Mouse (Mus musculus) MEL (cell line): Measurements from ENCODE around the gene Lrrfip2. TPM values are rescaled to one million over a fixed set of nuclear protein-coding genes. Genes with fewer than 3 reads are reported as not detected.
A peak's percentile ranks its signal among the peaks of the same experiment; 100 is the strongest.

Source experiments
- DNase-seq: peaks from one replicate; pipeline ENCODE4 v3.0.0; 2011; ENCODE audit warnings: low read depth, low spot score
- H3K27ac ChIP-seq: 2 replicates; pipeline ENCODE4 v1.5.1; 2012; ENCODE audit warnings: low read depth, mild to moderate bottlenecking, control low read depth, low read length, moderate library complexity; ENCODE audit not compliant: control insufficient read depth
- H3K27me3 ChIP-seq, 2 experiments: fragments of 150-350 bp in 1 of 2; sonication (generic) in 1 of 2; 2 replicates each; pipeline ENCODE4 v1.6.1; 2012; ENCODE audit warnings: low read length in 2 of 2, mild to moderate bottlenecking in 2 of 2, improper control_type of control experiment in 1 of 2, moderate library complexity in 1 of 2; ENCODE audit not compliant: insufficient read depth in 2 of 2, control insufficient read depth in 1 of 2
- H3K36me3 ChIP-seq, 2 experiments: 2 replicates each; pipeline ENCODE4 v1.6.1; 2012 to 2014; ENCODE audit warnings: low read length in 2 of 2, improper control_type of control experiment in 1 of 2, inconsistent platforms in 1 of 2, mild to moderate bottlenecking in 1 of 2; ENCODE audit not compliant: insufficient read depth in 2 of 2, control insufficient read depth in 1 of 2
- H3K4me1 ChIP-seq, 2 experiments: fragments of 150-350 bp in 1 of 2; sonication (generic) in 1 of 2; 2 replicates each; pipeline ENCODE4 v1.6.1; 2012; ENCODE audit warnings: low read length in 2 of 2, improper control_type of control experiment in 1 of 2, mild to moderate bottlenecking in 1 of 2; ENCODE audit not compliant: insufficient read depth in 2 of 2, control insufficient read depth in 1 of 2
- H3K4me3 ChIP-seq, 2 experiments: fragments of 150-350 bp in 1 of 2; sonication (generic) in 1 of 2; 2 replicates each; pipeline ENCODE4 v1.5.1; 2012; ENCODE audit warnings: low read depth in 2 of 2, low read length in 2 of 2, mild to moderate bottlenecking in 2 of 2, moderate library complexity in 2 of 2, control low read depth in 1 of 2, improper control_type of control experiment in 1 of 2; ENCODE audit not compliant: control insufficient read depth in 1 of 2, insufficient read depth in 1 of 2
- H3K79me2 ChIP-seq: 2 replicates; pipeline ENCODE4 v1.6.1; 2012; ENCODE audit warnings: mild to moderate bottlenecking, low read length, moderate library complexity; ENCODE audit not compliant: control insufficient read depth, poor library complexity, insufficient read depth
- H3K9ac ChIP-seq: 2 replicates; pipeline ENCODE4 v1.6.1; 2012; ENCODE audit warnings: low read depth, mild to moderate bottlenecking, control low read depth, low read length, moderate library complexity; ENCODE audit not compliant: control insufficient read depth, poor library complexity, severe bottlenecking
- H3K9me3 ChIP-seq: fragments of 150-350 bp; sonication (generic); replicated peaks from 2 replicates; pipeline ENCODE4 v1.6.1; 2012; ENCODE audit warnings: mild to moderate bottlenecking, low read length, improper control_type of control experiment, moderate library complexity; ENCODE audit not compliant: insufficient read depth
- CTCF ChIP-seq, 3 experiments: IDR thresholded peaks in 2 of 3; conservative IDR thresholded peaks in 1 of 3; 2 replicates each; pipeline ENCODE4 v1.5.1; 2011 to 2012; ENCODE audit warnings: low read length in 3 of 3, low read depth in 2 of 3, mild to moderate bottlenecking in 2 of 3, improper control_type of control experiment in 1 of 3, inconsistent platforms in 1 of 3, mixed read lengths in 1 of 3, moderate library complexity in 1 of 3; ENCODE audit not compliant: control insufficient read depth in 1 of 3, insufficient read depth in 1 of 3, poor library complexity in 1 of 3, severe bottlenecking in 1 of 3
- E2F4 ChIP-seq: IDR thresholded peaks from 2 replicates; pipeline ENCODE4 v1.6.1; 2011; ENCODE audit warnings: low read depth, low read length, improper control_type of control experiment, borderline replicate concordance
- EP300 ChIP-seq, 2 experiments: IDR thresholded peaks; 2 replicates each; pipeline ENCODE4 v1.6.1; 2011; ENCODE audit warnings: improper control_type of control experiment in 2 of 2, low read length in 2 of 2, low read depth in 1 of 2, mild to moderate bottlenecking in 1 of 2
- ETS1 ChIP-seq: IDR thresholded peaks from 2 replicates; pipeline ENCODE4 v1.6.1; 2012; ENCODE audit warnings: low read depth, mild to moderate bottlenecking, inconsistent platforms, low read length, improper control_type of control experiment, moderate library complexity
- GABPA ChIP-seq: IDR thresholded peaks from 2 replicates; pipeline ENCODE4 v1.6.1; 2012; ENCODE audit warnings: low read depth, mild to moderate bottlenecking, inconsistent platforms, low read length, improper control_type of control experiment, moderate library complexity
- JUND ChIP-seq: IDR thresholded peaks from 2 replicates; pipeline ENCODE4 v1.6.1; 2011; ENCODE audit warnings: low read depth, mild to moderate bottlenecking, improper control_type of control experiment, low read length
- MAX ChIP-seq: IDR thresholded peaks from 2 replicates; pipeline ENCODE4 v1.6.1; 2011; ENCODE audit warnings: low read length, improper control_type of control experiment
- MAZ ChIP-seq: IDR thresholded peaks from 2 replicates; pipeline ENCODE4 v1.6.1; 2012; ENCODE audit warnings: low read depth, mild to moderate bottlenecking, inconsistent platforms, low read length, improper control_type of control experiment
- MEF2A ChIP-seq: IDR thresholded peaks from 2 replicates; pipeline ENCODE4 v1.6.1; 2014; ENCODE audit warnings: low read depth, mild to moderate bottlenecking, inconsistent platforms, low read length, improper control_type of control experiment; ENCODE audit not compliant: poor library complexity, insufficient replicate concordance, severe bottlenecking; ENCODE audit errors: extremely low read depth
- NELFE ChIP-seq: IDR thresholded peaks from 2 replicates; pipeline ENCODE4 v1.6.1; 2011; ENCODE audit warnings: low read depth, low read length, improper control_type of control experiment
- NRF1 ChIP-seq: IDR thresholded peaks from 2 replicates; pipeline ENCODE4 v1.6.1; 2014; ENCODE audit warnings: low read depth, mild to moderate bottlenecking, inconsistent platforms, low read length, improper control_type of control experiment, moderate library complexity; ENCODE audit not compliant: poor library complexity, insufficient read depth, severe bottlenecking
- POLR2AphosphoS2 ChIP-seq: IDR thresholded peaks from 2 replicates; pipeline ENCODE4 v1.6.1; 2011; ENCODE audit warnings: low read length, improper control_type of control experiment
- RAD21 ChIP-seq: IDR thresholded peaks from 2 replicates; pipeline ENCODE4 v1.6.1; 2011; ENCODE audit warnings: mild to moderate bottlenecking, low read depth, low read length, improper control_type of control experiment
- RCOR1 ChIP-seq: IDR thresholded peaks from 2 replicates; pipeline ENCODE4 v1.6.1; 2012; ENCODE audit warnings: low read depth, mild to moderate bottlenecking, inconsistent platforms, low read length, improper control_type of control experiment
- SIN3A ChIP-seq: IDR thresholded peaks from 2 replicates; pipeline ENCODE4 v1.6.1; 2012; ENCODE audit warnings: low read length, improper control_type of control experiment, inconsistent platforms
- SMC3 ChIP-seq: IDR thresholded peaks from 2 replicates; pipeline ENCODE4 v1.6.1; 2011; ENCODE audit warnings: low read depth, low read length, improper control_type of control experiment
- TAL1 ChIP-seq: IDR thresholded peaks from 2 replicates; pipeline ENCODE4 v1.6.1; 2012; ENCODE audit warnings: mild to moderate bottlenecking, inconsistent platforms, low read length, moderate library complexity, mixed read lengths
- UBTF ChIP-seq: IDR thresholded peaks from 2 replicates; pipeline ENCODE4 v1.6.1; 2012; ENCODE audit warnings: low read depth, mild to moderate bottlenecking, inconsistent platforms, low read length, improper control_type of control experiment, moderate library complexity, borderline replicate concordance; ENCODE audit not compliant: insufficient read depth
- USF1 ChIP-seq: IDR thresholded peaks from 2 replicates; pipeline ENCODE4 v1.6.1; 2014; ENCODE audit warnings: low read depth, mild to moderate bottlenecking, inconsistent platforms, low read length, improper control_type of control experiment, moderate library complexity
- ZC3H11A ChIP-seq: IDR thresholded peaks from 2 replicates; pipeline ENCODE4 v1.6.1; 2012; ENCODE audit warnings: low read depth, mild to moderate bottlenecking, inconsistent platforms, low read length, improper control_type of control experiment
- ZMIZ1 ChIP-seq: IDR thresholded peaks from 2 replicates; pipeline ENCODE4 v1.6.1; 2012; ENCODE audit warnings: low read depth, mild to moderate bottlenecking, inconsistent platforms, low read length, improper control_type of control experiment, moderate library complexity
- ZNF384 ChIP-seq: IDR thresholded peaks from 2 replicates; pipeline ENCODE4 v1.6.1; 2012; ENCODE audit warnings: low read depth, mild to moderate bottlenecking, inconsistent platforms, low read length, improper control_type of control experiment
- polyA plus RNA-seq, 2 experiments: library from polyadenylated mRNA; stranded (reverse) in 1 of 2; unstranded in 1 of 2; fragments of >175 nt in 1 of 2; fragments of >200 nt in 1 of 2; gene quantifications; 2 replicates each; pipeline versions ENCODE4 v1.2.1 to v1.2.4; 2012; ENCODE audit warnings: low replicate concordance in 2 of 2, low read depth in 1 of 2; ENCODE audit not compliant: insufficient read length in 2 of 2, insufficient read depth in 1 of 2, missing spikeins in 1 of 2
- total RNA-seq: library from RNA; depleted of rRNA; stranded (reverse); fragments of 300-350 nt; gene quantifications from 2 replicates; pipeline ENCODE4 v1.2.3, GENCODE M21; 2012

The Lrrfip2 gene
- total and polyA plus RNA-seq, 3 experiments = 26.0 to 42.7 TPM; not detected in 1

DNA sequence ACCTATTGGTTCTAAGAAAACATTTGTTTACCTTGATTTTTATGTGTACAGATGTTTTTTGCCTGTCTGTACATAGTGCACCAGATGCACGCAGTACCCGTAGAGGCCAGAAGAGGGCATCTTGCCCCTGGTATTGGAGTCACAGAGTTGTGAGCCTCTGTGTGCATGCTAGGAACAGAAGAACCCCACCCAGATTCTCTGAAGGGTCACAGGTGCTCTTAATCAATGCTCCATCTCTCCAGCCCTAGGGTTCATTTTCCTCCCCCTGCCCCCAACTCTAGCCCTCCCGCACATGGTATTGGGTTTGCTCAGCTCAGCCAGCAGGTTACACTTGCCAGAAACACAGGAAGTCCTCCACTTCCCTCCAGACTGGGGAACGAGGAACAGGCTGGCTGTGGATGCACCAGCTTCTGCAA lies 46.8 kb upstream of the Lrrfip2 start (continued):
- no peak for TF ChIP-seq MAZ
- TF ChIP-seq MEF2A = no peak
- no peak for TF ChIP-seq NRF1
- peak; percentile 84 for TF ChIP-seq RAD21
- TF ChIP-seq UBTF = no peak
- no peak for TF ChIP-seq RCOR1
- peak; percentile 81 to 97 (median 85) for TF ChIP-seq CTCF (IDR thresholded peaks at IDR 0.05 in 2 of 3, conservative IDR thresholded peaks at IDR 0.05 in 1 of 3; ENCODE audit: control insufficient read depth in 1 of 3, insufficient read depth in 1 of 3, low read depth in 2 of 3, low read length in 3 of 3, poor library complexity in 1 of 3, severe bottlenecking in 1 of 3)
- TF ChIP-seq SMC3 = peak; percentile 73
- no peak for TF ChIP-seq SIN3A
- TF ChIP-seq MAX = no peak
- TF ChIP-seq NELFE = no peak
- no peak for TF ChIP-seq JUND

GRCm38 (mm10) chr9:111072175-111072574 lies 45.2 kb upstream of the Lrrfip2 start:
- no peak overlapping the region for H3K27ac ChIP-seq
- no peak overlapping the region for H3K9ac ChIP-seq
- TF ChIP-seq E2F4 (no peak), SMC3 (peak; percentile 41), CTCF (IDR thresholded peaks at IDR 0.05 in 2 of 3, conservative IDR thresholded peaks at IDR 0.05 in 1 of 3; ENCODE audit: control insufficient read depth in 1 of 3, insufficient read depth in 1 of 3, low read depth in 2 of 3, low read length in 3 of 3, poor library complexity in 1 of 3, severe bottlenecking in 1 of 3) (peak; percentile 8 to 42 (median 29); a peak in 3 of 6 replicates), RAD21 (peak; percentile 28), GABPA (no peak)
- H3K4me1 ChIP-seq = no peaks in the 10 kb centered on the region
- H3K4me3 ChIP-seq = no peak overlapping the region
- no peaks in the 10 kb centered on the region for H3K9me3 ChIP-seq
- no peaks in the 10 kb centered on the region for H3K36me3 ChIP-seq
- H3K27me3 ChIP-seq = no peaks in the 10 kb centered on the region
- H3K79me2 ChIP-seq = no peaks in the 10 kb centered on the region
- DNase-seq = no peak

- DNase-seq = no peak
- H3K9ac ChIP-seq = no peak overlapping the region
- TF ChIP-seq POLR2AphosphoS2 = no peak
- no peak for TF ChIP-seq ZC3H11A
- TF ChIP-seq SMC3 = no peak
- no peak for TF ChIP-seq ETS1
- TF ChIP-seq MAZ = no peak
- TF ChIP-seq EP300 (IDR thresholded peaks at IDR 0.05; ENCODE audit: low read depth in 1 of 2, low read length in 2 of 2) = no peak
- no peak for TF ChIP-seq ZNF384
- TF ChIP-seq USF1 = no peak
- TF ChIP-seq RAD21 = no peak
- no peak for TF ChIP-seq UBTF
- no peak for TF ChIP-seq RCOR1
- TF ChIP-seq SIN3A = no peak
- TF ChIP-seq TAL1 = no peak
- no peak for TF ChIP-seq CTCF (IDR thresholded peaks at IDR 0.05 in 2 of 3, conservative IDR thresholded peaks at IDR 0.05 in 1 of 3; ENCODE audit: control insufficient read depth in 1 of 3, insufficient read depth in 1 of 3, low read depth in 2 of 3, low read length in 3 of 3, poor library complexity in 1 of 3, severe bottlenecking in 1 of 3)
- TF ChIP-seq ZMIZ1 = no peak
- no peak for TF ChIP-seq NRF1
- no peak overlapping the region for H3K27ac ChIP-seq
- no peaks in the 10 kb centered on the region for H3K9me3 ChIP-seq
- H3K4me1 ChIP-seq = no peaks in the 10 kb centered on the region
- no peaks in the 10 kb centered on the region for H3K79me2 ChIP-seq
- H3K27me3 ChIP-seq = no peaks in the 10 kb centered on the region
- H3K36me3 ChIP-seq = no peaks in the 10 kb centered on the region
- no peak overlapping the region for H3K4me3 ChIP-seq
Measured at GRCm38 (mm10) chr9:111072971-111073370, 44.4 kb upstream of the Lrrfip2 start.
